Comparison of ENCODE assay signal across 8 mouse cellular contexts in the genomic region with DNA sequence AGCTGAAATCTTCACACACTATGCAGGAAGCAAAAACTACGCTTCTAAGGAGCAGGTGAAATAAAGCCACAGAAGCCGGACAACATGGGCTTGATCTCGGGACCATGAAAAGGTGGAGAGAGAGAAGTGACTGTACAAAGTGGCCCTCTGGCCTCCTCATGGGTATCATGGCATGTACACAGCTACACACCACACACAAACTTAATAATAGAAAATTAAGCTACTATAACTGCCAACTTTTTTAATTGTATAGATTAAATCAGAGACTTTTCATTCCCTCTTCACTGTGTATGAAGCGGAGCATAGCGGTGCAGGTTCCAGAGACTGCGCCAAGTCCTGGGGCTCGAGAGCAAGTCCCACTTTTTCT. TPM values are rescaled to one million over a fixed set of nuclear protein-coding genes. Genes with fewer than 3 reads are reported as not detected.
A peak's percentile ranks its signal among the peaks of the same experiment; 100 is the strongest.
DNase-seq lines count a peak whose midpoint lies in the region; TF ChIP-seq lines count a peak whose summit lies in the region.
"Not testable (repeated sequence)": the region's sequence is repeated elsewhere in the genome, so short reads cannot be mapped to it uniquely, and the experiment has no call there.

No protein-coding gene starts in this region.

- peak; percentile 30 for DNase-seq in T-cell, adult 2 months (ENCODE audit: low spot score)
- peak; percentile 47 to 49 for DNase-seq in gastrocnemius, adult 8-10 months (ENCODE audit: low spot score in 2 of 2)
- peak; percentile 54 for DNase-seq in heart, adult 8-10 months (ENCODE audit: low spot score)
- peak; percentile 43 for DNase-seq in kidney, adult 9 months
- DNase-seq in lung, adult 2 months = peak; percentile 40
- DNase-seq in ovary, postnatal 10 days (ENCODE audit: low spot score) = peak; percentile 56
- DNase-seq in testis, postnatal 10 days (ENCODE audit: low spot score) = peak; percentile 61
- DNase-seq in urinary bladder, postnatal 36 days (ENCODE audit: low spot score in 2 of 2) = peak; percentile 50 to 68

- not testable (repeated sequence) for H3K4me1 ChIP-seq in lung, adult 2 months (ENCODE audit: control insufficient read depth, insufficient read depth, low read length)

- H3K4me3 ChIP-seq in lung, adult 2 months (replicated peaks; ENCODE audit: extremely low read depth, low read depth, low read length) = not testable (repeated sequence)

- TF ChIP-seq POLR2A in lung, adult 2 months (IDR thresholded peaks at IDR 0.05; ENCODE audit: borderline replicate concordance, extremely low read depth, low read depth, low read length) = not testable (repeated sequence)

- not testable (repeated sequence) for TF ChIP-seq CTCF in lung, adult 2 months (IDR thresholded peaks at IDR 0.05; ENCODE audit: insufficient read depth, low read length)

- 82% methylated on average over 7 of the region's 7 CpGs for WGBS in lung, adult 2 months

RNA-seq across cellular contexts. Expression of a gene that starts 13.6 kb away (rescaled TPM):
- 10 to 100 TPM in 2 of 4 experiments, 1 to 10 TPM in 2; 7.8 to 12.1 (median 9.6) TPM for total RNA-seq in gastrocnemius, adult 8-10 months (2022)
- total RNA-seq in heart, adult 8-10 months (2022) = 10 to 100 TPM; 12.9 to 27.4 (median 20.4) TPM
- polyA plus RNA-seq in lung, adult 2 months (2012; rRNA removed) = 25.1 and 25.2 TPM in 2 replicates

RNA-seq across cellular contexts. Expression of a gene that starts 22.5 kb away (rescaled TPM):
- total RNA-seq in gastrocnemius, adult 8-10 months (2022) = 10 to 100 TPM; 27.6 to 39.3 (median 31.4) TPM
- total RNA-seq in heart, adult 8-10 months (2022) = 10 to 100 TPM; 39.3 to 43.9 (median 40.4) TPM
- 31.0 and 37.2 TPM in 2 replicates for polyA plus RNA-seq in lung, adult 2 months (2012; rRNA removed)
